8 mouse cellular contexts compared by ENCODE assay signal in genomic region chr13:34963511-34964397, GRCm38 (mm10). TPM values are rescaled to one million over a fixed set of nuclear protein-coding genes. Genes with fewer than 3 reads are reported as not detected.
A peak's percentile ranks its signal among the peaks of the same experiment; 100 is the strongest.
DNase-seq lines count a peak whose midpoint lies in the region; ATAC-seq and TF ChIP-seq lines count a peak whose summit lies in the region.

Gene Eci3 (minus strand): TSS chr13:34963810.

- no peak within 1 kb of the TSS for H3K27ac ChIP-seq in embryonic fibroblast, embryonic 13.5 days (ENCODE audit: insufficient read depth, low read length)
- no peak within 1 kb of the TSS for H3K27ac ChIP-seq in heart, embryonic 16.5 days (ENCODE audit: low read length)

- ATAC-seq in heart, embryonic 16.5 days (replicated peaks; ENCODE audit: extremely low read depth, insufficient read depth, low FRiP score): peak; percentile 69; the same call in 1 of the 2 replicates

- H3K27me3 ChIP-seq in heart, embryonic 16.5 days (ENCODE audit: control insufficient read depth, insufficient read depth, low read length): peaks cover 8% of the 10 kb centered on the region

- peak; percentile 9 for DNase-seq in thymus, postnatal 14 days
- DNase-seq in thymus, postnatal 25 days: no peak
- DNase-seq in kidney, postnatal 10 days: peak; percentile 81
- DNase-seq in lung, postnatal 36 days: peak; percentile 68
- peak; percentile 56 for DNase-seq in retina, postnatal 1 day
- DNase-seq in frontal cortex, postnatal 25 days (ENCODE audit: low spot score in 2 of 2): no peak

- H3K4me1 ChIP-seq in embryonic fibroblast, embryonic 13.5 days (ENCODE audit: control insufficient read depth, insufficient read depth, low read length): 0 out of 2 replicates have a peak, but pooled peaks cover 3% of the 10 kb centered on the region
- peaks cover 6% of the 10 kb centered on the region for H3K4me1 ChIP-seq in heart, embryonic 16.5 days (ENCODE audit: control insufficient read depth, insufficient read depth, low read length)

- peak within 1 kb of the TSS; percentile 95 for H3K4me2 ChIP-seq in heart, embryonic 16.5 days (ENCODE audit: low read depth, low read length)

- TF ChIP-seq POLR2A in embryonic fibroblast, embryonic 13.5 days (IDR thresholded peaks at IDR 0.05; ENCODE audit: low read depth, low read length): no peak

- no peaks in the 10 kb centered on the region for H3K9me3 ChIP-seq in heart, embryonic 16.5 days (replicated peaks; ENCODE audit: control insufficient read depth, low read length)

- no peak for TF ChIP-seq CTCF in embryonic fibroblast, embryonic 13.5 days (IDR thresholded peaks at IDR 0.05; ENCODE audit: borderline replicate concordance, insufficient read depth, low read length)

- H3K36me3 ChIP-seq in heart, embryonic 16.5 days (ENCODE audit: control insufficient read depth, insufficient read depth): no peaks in the 10 kb centered on the region

- 3% methylated on average over 32 of the region's 32 CpGs for WGBS in heart, embryonic 16.5 days

- peak within 1 kb of the TSS; percentile 52 for H3K4me3 ChIP-seq in embryonic fibroblast, embryonic 13.5 days (ENCODE audit: insufficient read depth, low read length)
- peak within 1 kb of the TSS; percentile 61 for H3K4me3 ChIP-seq in heart, embryonic 16.5 days (ENCODE audit: low read length)

- peak within 1 kb of the TSS; percentile 69 for H3K9ac ChIP-seq in heart, embryonic 16.5 days (ENCODE audit: low read length)

RNA-seq across cellular contexts. Expression of gene Eci3, which starts in this region (rescaled TPM):
- not detected in 2 replicates for polyA plus RNA-seq in embryonic fibroblast, embryonic 13.5 days (2011; ENCODE audit: insufficient read length, low read depth, missing spikeins)
- 0.29 and 0.42 TPM in 2 replicates for polyA plus RNA-seq in heart, embryonic 16.5 days (2015; fragmentation: Nextera tagmentation; extraction: Ambion mirVana)

Comparison
In these comparisons a context has a peak if more than half of its experiments do, and no peak if none do; other contexts are left out.
1. DNase-seq: peak in thymus, postnatal 14 days (single experiment), kidney, postnatal 10 days (single experiment), lung, postnatal 36 days (single experiment) and retina, postnatal 1 day (single experiment); none in thymus, postnatal 25 days (single experiment) and frontal cortex, postnatal 25 days (0 of 2).
2. Peak in ATAC-seq, H3K4me3 ChIP-seq, H3K9ac ChIP-seq and H3K4me2 ChIP-seq in heart, embryonic 16.5 days; RNA of the gene not detected or under 1 TPM.